Mouse (Mus musculus) ES-Bruce4 (cell line): ENCODE results near the gene Cgref1. TPM values are rescaled to one million over a fixed set of nuclear protein-coding genes. Genes with fewer than 3 reads are reported as not detected.

ENCODE experiments used
- H3K27ac ChIP-seq: 2 replicates; pipeline ENCODE4 v1.5.1; 2012; ENCODE audit warnings: low read length, inconsistent platforms; ENCODE audit not compliant: insufficient read depth
- H3K27me3 ChIP-seq: 2 replicates; pipeline ENCODE4 v1.6.1; 2012; ENCODE audit warnings: mild to moderate bottlenecking, low read length, inconsistent platforms; ENCODE audit not compliant: control insufficient read depth, poor library complexity, insufficient read depth, severe bottlenecking
- H3K36me3 ChIP-seq: 2 replicates; pipeline ENCODE4 v1.6.1; 2012; ENCODE audit warnings: inconsistent platforms, mild to moderate bottlenecking, low read length, moderate library complexity; ENCODE audit not compliant: control insufficient read depth, poor library complexity, insufficient read depth, severe bottlenecking
- H3K4me1 ChIP-seq: one replicate; pipeline ENCODE4 v1.8.1; 2011; ENCODE audit warnings: low read length; ENCODE audit not compliant: control insufficient read depth, insufficient read depth
- H3K4me3 ChIP-seq: 2 replicates; pipeline ENCODE4 v1.5.1; 2011; ENCODE audit warnings: low read depth, mild to moderate bottlenecking, low read length
- H3K9ac ChIP-seq: 2 replicates; pipeline ENCODE4 v1.6.1; 2012; ENCODE audit warnings: low read depth, mild to moderate bottlenecking, inconsistent platforms; ENCODE audit not compliant: poor library complexity, severe bottlenecking
- H3K9me3 ChIP-seq: replicated peaks from 2 replicates; pipeline ENCODE4 v1.6.1; 2012; ENCODE audit warnings: mild to moderate bottlenecking, low read length, inconsistent platforms; ENCODE audit not compliant: control insufficient read depth, poor library complexity, insufficient read depth, severe bottlenecking
- CTCF ChIP-seq: IDR thresholded peaks from one replicate; pipeline ENCODE4 v1.8.1; 2011; ENCODE audit warnings: low read depth, low read length
- EP300 ChIP-seq: IDR thresholded peaks from 2 replicates; pipeline ENCODE4 v1.6.1; 2011; ENCODE audit warnings: low read depth, low read length; ENCODE audit not compliant: insufficient read depth
- POLR2A ChIP-seq: IDR thresholded peaks from one replicate; pipeline ENCODE4 v1.8.1; 2011; ENCODE audit warnings: low read length; ENCODE audit not compliant: insufficient read depth
- polyA plus RNA-seq: library from polyadenylated mRNA; stranded (reverse); fragments of >200 nt; gene quantifications from 2 replicates; pipeline ENCODE4 v1.2.4, GENCODE M21; 2011; ENCODE audit warnings: low read depth; ENCODE audit not compliant: missing spikeins, insufficient read depth, insufficient read length

Cgref1 gene
- polyA plus RNA-seq, 1 experiment, result 26.3 TPM

DNA sequence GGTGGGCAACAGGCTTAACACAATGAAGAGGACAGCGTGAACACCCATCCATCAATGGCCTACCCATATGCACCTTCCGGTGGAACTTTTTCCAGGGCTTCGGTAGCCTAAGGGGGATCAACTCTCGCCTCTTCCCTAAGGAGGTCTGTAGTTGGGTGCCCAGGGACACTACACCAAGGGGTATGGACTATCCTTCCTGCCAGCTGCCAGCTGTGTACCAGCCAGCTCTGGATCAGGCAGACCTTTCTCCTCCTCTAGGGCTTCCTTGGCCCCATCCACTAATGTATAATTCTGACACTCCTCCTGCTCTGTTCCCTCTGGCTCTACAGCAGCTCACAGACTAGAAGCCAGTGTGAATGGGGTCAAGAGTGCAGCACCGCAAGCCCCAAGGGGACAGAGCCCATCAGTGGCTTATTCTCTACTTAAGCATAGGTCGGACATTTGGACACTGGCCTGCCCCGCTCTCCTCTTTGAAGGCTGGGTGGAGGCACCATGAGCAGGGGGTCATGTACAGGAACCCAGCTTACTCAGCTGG, 31.2 kb downstream of the Cgref1 start:
- no peaks in the 10 kb centered on the region for H3K4me1 ChIP-seq

GRCm38 (mm10) chr5:30913060-30913841, 32.1 kb downstream of the Cgref1 start, which contains the start of gene Emilin1:
Emilin1 (plus strand) TSS chr5:30913402.
- H3K36me3 ChIP-seq, result no peaks in the 10 kb centered on the region
- no peak within 1 kb of the TSS for H3K27ac ChIP-seq
- no peaks in the 10 kb centered on the region for H3K27me3 ChIP-seq
- no peaks in the 10 kb centered on the region for H3K4me1 ChIP-seq
- peak within 1 kb of the TSS; percentile 14 for H3K4me3 ChIP-seq
- H3K9ac ChIP-seq, result peak within 1 kb of the TSS; percentile 30; the same call in 1 of the 2 replicates
- TF ChIP-seq POLR2A (no peak), EP300 (no peak), CTCF (no peak)
- H3K9me3 ChIP-seq, result no peaks in the 10 kb centered on the region

More for the DNA sequence above, 31.2 kb downstream of the Cgref1 start:
- no peaks in the 10 kb centered on the region for H3K9me3 ChIP-seq
- H3K27me3 ChIP-seq, result no peaks in the 10 kb centered on the region
- H3K4me3 ChIP-seq, result no peak overlapping the region; the same call in 1 of the 2 replicates
- H3K9ac ChIP-seq, result peak overlapping the region; percentile 30; the same call in 1 of the 2 replicates
- H3K36me3 ChIP-seq, result no peaks in the 10 kb centered on the region
- no peak overlapping the region for H3K27ac ChIP-seq
- TF ChIP-seq POLR2A (no peak), CTCF (no peak), EP300 (no peak)

- Histone ChIP-seq H3K27me3 (no peaks in the 10 kb centered on the region), H3K4me1 (no peaks in the 10 kb centered on the region), H3K9ac (no peak overlapping the region), H3K27ac (no peak overlapping the region), H3K36me3 (no peaks in the 10 kb centered on the region), H3K4me3 (no peak overlapping the region), H3K9me3 (no peaks in the 10 kb centered on the region)
- no peak for TF ChIP-seq POLR2A
These were observed 33.2 kb downstream of the Cgref1 start for GRCm38 (mm10) chr5:30912156-30912555.

GRCm38 (mm10) chr5:30910481-30910880, 34.9 kb downstream of the Cgref1 start:
- no peak overlapping the region for H3K4me3 ChIP-seq
- no peak overlapping the region for H3K27ac ChIP-seq
- TF ChIP-seq POLR2A (no peak), EP300 (no peak), CTCF (no peak)
- no peaks in the 10 kb centered on the region for H3K4me1 ChIP-seq
- H3K27me3 ChIP-seq, result no peaks in the 10 kb centered on the region
- H3K9me3 ChIP-seq, result no peaks in the 10 kb centered on the region
- no peak overlapping the region for H3K9ac ChIP-seq
- H3K36me3 ChIP-seq, result peaks cover under 1% of the 10 kb centered on the region

GRCm38 (mm10) chr5:30909863-30910262, 35.5 kb downstream of the Cgref1 start:
- H3K27me3 ChIP-seq, result no peaks in the 10 kb centered on the region
- H3K9ac ChIP-seq, result no peak overlapping the region
- H3K4me1 ChIP-seq, result no peaks in the 10 kb centered on the region
- H3K36me3 ChIP-seq, result peaks cover 5% of the 10 kb centered on the region
- H3K27ac ChIP-seq, result no peak overlapping the region
- TF ChIP-seq EP300 (no peak), POLR2A (no peak), CTCF (no peak)
- H3K4me3 ChIP-seq, result no peak overlapping the region
- H3K9me3 ChIP-seq, result no peaks in the 10 kb centered on the region

DNA sequence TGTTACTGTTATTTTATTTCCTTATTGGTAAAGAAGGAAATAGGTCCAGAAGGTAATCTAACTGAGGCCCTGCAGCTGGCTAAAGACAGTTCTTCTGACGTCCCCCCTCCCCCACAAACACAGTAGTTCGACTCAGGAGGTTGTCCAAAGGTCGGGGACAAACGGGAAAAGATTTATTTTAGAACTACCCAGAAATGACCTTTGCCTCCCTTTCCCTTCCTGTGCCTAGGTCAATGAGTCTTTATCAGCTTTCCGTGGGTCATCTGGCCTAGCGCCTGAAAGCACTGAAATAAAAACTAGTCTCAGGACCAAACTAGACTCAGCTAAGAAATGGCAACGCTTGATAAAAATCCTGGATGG, 36.1 kb downstream of the Cgref1 start:
- no peaks in the 10 kb centered on the region for H3K9me3 ChIP-seq
- H3K4me1 ChIP-seq, result no peaks in the 10 kb centered on the region
- TF ChIP-seq POLR2A, result no peak
- TF ChIP-seq CTCF, result no peak
- TF ChIP-seq EP300, result no peak
- H3K36me3 ChIP-seq, result peaks cover 9% of the 10 kb centered on the region
- H3K27me3 ChIP-seq, result no peaks in the 10 kb centered on the region
- no peak overlapping the region for H3K4me3 ChIP-seq
- H3K9ac ChIP-seq, result no peak overlapping the region
- H3K27ac ChIP-seq, result no peak overlapping the region
